Mouse (Mus musculus) erythroid progenitor cell, adult 5-6 weeks (primary cell): ENCODE measurements at regions not wholly inside any gene's neighbourhood (a gene's known extent, or its start where the extent isn't known, plus 50 kb on each side); places are given as distances from the start of the nearest gene placed in this dataset.

ENCODE experiments used
- ATAC-seq: replicated peaks from 2 replicates; pipeline ENCODE4 v1.8.0; 2016; ENCODE audit warnings: moderate number of reproducible peaks, mild to moderate bottlenecking, moderate TSS enrichment, inconsistent platforms; ENCODE audit not compliant: poor library complexity, low FRiP score, severe bottlenecking

GRCm38 (mm10) chr4:106017065-106017646 lies 227.5 kb downstream of the Gm12728 start:
- no peak for ATAC-seq

- no peak for ATAC-seq
Measured at GRCm38 (mm10) chr4:106018936-106019335, 229.3 kb downstream of the Gm12728 start.

- ATAC-seq, result no peak
Measured at GRCm38 (mm10) chr4:106020338-106020737, 230.7 kb downstream of the Gm12728 start.

DNA sequence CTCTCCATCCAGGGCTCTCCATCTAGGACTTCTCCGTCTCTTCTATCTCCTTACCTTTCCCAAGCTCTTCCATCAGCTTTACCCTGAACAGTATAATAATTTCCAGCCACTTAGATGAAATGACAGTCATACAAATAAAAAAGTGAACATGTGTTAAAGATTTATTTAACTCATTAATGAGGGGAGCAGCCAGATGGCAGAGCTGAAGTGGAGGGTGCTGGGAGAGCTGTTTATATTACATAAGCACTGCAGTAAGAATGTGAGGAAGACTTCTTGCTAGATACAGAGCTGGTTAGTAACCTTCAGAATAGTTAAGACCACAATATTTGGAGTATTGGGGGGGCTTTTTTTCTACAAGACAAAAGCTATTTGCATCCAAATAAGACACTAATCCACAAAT lies 234.9 kb downstream of the Gm12728 start:
- no peak for ATAC-seq

DNA sequence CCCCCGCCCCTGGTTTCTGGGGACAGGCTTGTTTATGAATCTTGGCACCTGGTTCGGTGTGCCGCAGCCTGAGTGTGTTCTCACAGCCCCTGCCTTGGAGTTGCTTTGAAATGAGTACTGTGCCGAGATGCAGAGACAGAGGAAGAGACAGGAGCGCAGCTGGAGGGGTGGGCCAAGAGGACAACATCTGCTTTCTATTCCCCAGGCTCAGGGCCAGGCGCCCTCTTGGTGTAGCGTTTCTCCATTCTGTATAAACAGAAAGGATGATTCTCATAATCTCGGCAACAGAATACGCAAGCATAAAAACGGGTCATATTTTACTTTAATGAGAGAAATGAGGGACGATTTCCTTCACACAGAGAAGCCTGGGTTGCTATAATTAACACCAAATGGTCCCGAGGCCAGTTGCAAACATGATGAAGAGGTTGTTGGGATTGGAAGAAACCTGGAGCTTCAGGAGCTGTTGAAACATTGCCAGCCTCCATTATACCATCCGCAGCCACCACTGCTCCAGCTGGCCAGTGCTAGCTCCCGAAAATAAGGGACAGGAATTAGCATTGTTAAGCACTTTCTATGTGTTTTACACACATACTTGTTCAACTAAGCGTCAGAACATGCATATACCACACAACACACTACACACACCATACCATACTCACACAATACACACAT lies 236.4 kb downstream of the Gm12728 start:
- ATAC-seq, result no peak

- ATAC-seq, result no peak
Measured at GRCm38 (mm10) chr4:106040376-106040775, 250.7 kb downstream of the Gm12728 start.

DNA sequence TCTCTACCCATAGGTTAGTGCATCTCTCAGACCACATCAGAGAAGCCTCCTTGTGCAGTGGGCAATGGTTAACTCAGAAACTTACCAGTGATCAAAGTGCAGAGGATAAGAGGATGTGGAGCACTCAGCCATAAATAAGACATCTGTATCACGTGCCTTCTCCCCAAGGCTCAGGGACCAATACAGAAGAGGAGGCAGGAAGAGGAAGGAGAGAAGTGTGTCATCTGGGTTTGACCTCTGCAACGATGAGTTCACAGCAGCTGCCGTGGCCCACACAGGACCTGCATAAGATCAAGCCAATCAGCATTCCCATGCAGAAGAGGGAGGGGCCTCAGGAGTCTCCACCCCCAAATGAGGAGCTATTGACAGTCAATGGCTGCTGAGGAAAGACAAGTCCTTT lies 252.8 kb downstream of the Gm12728 start:
- no peak for ATAC-seq

DNA sequence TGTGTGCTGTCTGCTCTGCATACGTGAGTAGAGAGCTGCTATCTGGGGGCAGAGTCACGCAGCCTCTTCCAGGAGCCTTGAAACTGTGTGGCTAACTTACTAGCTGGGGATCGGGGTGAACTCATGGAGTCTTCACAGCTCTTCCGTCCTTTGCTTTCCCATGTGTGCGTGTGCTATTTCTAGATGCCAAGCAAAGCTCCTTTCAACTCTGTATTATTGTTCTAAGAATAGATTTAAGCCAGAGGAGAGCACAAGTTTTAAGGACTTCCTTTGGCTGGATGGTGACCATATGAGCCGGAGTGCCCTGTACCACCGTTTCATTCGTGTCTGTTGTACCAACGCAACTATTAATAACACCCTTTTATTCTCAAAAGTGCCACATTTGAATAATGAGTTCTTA lies 254.0 kb downstream of the Gm12728 start:
- ATAC-seq, result no peak

DNA sequence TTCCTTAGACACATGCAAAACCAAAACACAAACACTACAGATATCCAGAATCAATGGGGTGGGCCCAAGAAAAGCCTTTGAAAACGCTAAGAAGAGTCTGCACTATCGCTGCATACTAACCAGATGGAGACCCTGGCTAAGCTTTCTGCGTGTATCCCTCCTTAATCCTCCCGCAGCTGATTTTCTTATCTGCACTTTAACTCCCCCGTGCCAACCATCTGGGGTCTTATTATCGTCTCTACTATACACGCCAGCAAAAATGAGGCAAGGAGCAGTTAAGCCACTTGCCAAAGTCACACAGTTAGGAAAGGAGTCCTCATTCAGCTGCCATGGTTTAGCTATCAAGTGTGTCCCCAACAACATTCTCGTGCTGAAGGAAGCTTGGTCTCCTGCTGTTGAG lies 258.4 kb downstream of the Gm12728 start:
- no peak for ATAC-seq

DNA sequence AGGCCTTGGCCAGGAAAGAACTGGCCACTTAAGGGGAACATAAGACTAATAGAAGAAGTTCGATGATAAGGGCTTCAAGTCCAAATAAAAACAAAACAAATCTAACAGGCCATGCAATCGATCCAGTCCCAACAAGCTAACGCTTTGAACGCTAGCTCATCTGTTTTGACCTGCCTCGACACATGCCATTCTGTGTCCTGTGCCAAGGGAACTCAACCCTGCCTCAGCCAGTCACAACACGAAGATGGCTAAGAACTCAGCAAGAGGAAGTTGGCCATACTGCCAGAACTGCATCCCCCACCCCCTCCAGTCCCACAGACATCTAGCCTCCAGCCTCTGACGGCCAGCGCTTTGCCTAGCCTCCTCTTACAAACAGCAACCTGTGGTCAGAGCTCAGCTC lies 259.1 kb downstream of the Gm12728 start:
- ATAC-seq, result no peak

DNA sequence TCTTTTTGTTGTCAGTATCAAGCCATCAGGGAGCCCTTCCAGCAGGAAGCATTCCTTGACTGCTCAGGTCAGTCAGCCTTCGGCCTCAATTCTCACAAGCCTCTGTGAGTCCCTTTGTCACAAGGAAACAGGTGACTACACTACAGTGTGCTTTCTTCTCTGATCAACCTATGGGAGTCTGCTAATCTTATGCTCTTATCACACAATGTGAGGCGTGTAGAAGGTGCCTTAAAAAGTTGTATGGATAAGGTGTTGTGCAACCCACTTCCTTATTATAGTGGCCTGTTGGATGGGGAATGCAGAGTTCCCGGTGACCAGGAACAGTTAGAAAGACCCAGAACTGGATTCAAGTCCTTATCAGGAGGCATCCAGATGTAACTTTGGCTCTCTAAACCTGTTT lies 260.2 kb downstream of the Gm12728 start:
- no peak for ATAC-seq

DNA sequence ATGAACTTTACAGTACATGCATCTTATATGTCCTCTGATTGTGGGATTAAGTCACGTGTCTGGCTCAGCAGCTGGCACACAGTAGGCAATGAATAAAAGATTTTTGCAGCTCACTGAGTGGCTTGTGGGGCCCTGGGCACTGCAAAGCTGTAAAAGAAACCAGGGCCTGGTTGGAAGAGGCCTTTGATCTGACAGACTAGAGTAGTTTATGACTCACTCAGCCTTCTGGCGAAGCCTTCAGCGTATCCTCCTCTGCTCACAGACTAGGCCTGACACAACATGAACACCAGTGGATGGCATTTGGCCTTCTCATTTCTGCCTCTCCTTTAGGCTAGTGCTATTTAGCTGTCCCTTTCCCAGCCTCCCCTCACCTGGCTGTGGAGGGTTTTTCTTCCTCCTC lies 260.6 kb downstream of the Gm12728 start:
- no peak for ATAC-seq

DNA sequence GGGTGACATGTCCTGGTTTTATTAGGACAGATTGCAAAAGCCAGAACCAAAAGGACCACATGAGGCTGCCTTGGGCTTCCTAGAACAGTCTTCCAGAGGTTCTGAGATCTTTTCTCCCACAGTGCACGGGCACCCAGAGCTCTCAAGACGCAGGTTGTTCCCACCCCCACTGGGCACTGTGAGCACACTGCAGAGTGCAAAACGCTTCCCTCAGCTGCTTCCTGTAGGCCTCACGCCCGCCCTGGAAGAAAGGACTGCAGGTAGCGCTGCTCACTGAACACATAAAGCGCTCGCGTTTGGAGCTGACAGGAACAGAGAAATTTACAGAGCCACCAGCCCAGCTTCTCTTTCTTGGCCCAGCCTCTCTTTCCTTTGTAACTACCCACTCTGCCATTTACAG lies 262.5 kb upstream of the Usp24 start:
- no peak for ATAC-seq

- no peak for ATAC-seq
Measured at GRCm38 (mm10) chr4:106054324-106054723, 261.7 kb upstream of the Usp24 start.

DNA sequence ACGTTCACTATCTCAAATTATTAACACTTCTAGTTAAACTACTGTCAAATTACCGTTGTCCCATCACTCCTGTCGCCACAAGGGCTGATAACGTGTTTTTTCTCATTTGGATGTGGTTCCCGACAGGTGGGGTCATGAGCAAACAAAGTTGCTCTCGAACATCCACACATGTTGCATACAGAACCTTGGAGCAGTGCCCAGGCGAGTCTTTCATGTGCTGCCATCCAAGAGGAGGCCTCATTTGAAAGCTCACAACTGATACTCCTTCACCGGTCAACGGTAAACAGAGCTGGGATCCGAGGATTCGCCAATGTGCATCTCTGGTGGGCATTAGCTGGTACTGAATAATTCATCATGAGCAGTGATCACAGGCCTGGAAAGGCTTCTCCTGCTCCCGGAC lies 253.4 kb upstream of the Usp24 start:
- no peak for ATAC-seq

DNA sequence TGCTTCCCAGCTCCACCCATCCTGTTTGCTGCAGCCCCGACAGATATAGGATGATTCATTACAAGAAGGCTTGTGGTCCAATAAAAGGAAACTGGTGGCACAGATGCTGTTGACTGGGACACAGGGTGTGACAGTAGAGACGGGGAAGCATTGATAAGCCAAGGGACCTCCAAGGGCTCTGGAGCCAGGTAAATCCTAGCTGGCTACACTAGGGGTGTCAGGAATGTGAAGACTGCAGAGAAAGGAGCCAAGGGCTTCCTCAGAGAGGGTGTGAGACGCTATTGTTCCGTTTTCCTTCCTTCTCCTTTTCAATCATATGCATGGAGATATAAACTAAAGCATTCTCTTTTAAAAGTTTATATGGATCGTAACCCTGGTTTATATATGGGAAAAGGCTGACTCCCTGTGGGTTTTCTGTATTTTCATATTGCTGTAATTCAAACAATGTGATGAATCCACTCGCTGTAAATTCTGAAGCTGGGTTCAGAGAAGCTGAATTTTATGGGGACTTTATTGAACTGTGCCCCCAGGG lies 252.1 kb upstream of the Usp24 start:
- ATAC-seq, result no peak

GRCm38 (mm10) chr4:106067023-106067422 lies 249.0 kb upstream of the Usp24 start:
- no peak for ATAC-seq

DNA sequence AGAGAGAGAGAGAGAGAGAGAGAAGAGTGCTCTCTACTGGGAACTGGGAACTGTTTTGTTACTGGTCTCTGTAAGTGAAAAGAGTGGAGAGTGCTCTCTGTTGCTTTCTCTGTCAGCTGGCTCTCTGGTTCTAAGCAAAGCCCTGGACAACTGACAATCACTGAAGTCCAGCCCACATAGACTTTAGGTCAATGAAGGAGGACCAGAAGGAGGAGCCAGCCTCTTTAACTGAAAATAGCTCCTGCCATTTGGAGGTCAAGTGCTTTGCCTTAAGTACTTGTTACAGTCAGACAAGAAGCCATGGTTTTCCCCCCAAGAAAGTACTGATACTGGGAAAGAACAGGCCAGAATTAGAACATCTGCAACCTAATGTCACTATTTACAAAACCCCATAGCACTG lies 232.5 kb upstream of the Usp24 start:
- ATAC-seq, result no peak

- no peak for ATAC-seq
Measured at GRCm38 (mm10) chr4:106091927-106092675, 223.9 kb upstream of the Usp24 start.

DNA sequence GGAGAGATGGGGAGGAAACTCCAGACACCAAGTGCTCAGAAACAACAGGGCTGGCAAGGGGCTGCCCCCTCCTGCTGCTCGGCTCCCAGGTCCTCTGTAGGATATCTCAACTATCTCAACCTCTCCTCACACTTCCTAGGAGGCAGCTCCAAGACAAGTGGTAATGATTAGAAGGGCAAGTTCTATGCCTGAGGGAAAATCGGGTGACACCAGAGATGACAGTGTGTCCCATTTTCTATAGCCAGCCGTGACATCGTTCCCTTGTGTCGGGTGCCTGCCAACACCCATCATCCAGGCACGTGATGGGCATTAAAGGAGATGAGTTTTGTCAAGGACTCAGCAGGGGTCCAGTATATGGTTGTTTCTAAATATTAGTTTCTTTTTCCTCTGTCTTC lies 223.3 kb upstream of the Usp24 start:
- ATAC-seq, result no peak

DNA sequence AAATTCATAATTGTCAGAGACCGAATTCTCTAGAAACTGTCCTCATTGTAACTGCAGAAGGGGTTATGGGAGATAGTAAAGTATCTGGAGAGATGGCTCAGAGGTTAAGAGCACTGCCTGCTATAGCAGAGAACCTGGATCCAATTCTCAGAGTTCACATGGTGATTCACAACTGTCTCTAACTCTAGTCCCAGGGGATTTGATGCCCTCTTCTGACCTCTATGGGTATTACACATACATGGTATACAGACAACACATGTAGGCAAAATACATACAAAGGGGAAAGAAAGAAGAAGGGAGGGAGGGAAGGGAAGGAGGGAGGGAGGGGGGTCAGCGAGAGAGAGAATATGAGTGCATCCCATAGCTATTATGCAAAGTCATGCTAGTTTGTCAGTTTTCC lies 222.8 kb upstream of the Usp24 start:
- no peak for ATAC-seq
